Mouse (Mus musculus): ENCODE measurements around the gene Ang. TPM values are rescaled to one million over a fixed set of nuclear protein-coding genes. Genes with fewer than 3 reads are reported as not detected.

Ang gene
- 14.5 TPM for polyA plus RNA-seq (2014; fragmentation: Illumina TruSeq; extraction: RNeasy Lipid Tissue Mini Kit (QIAGEN cat#74804); ENCODE audit: low read depth, low replicate concordance)

DNA sequence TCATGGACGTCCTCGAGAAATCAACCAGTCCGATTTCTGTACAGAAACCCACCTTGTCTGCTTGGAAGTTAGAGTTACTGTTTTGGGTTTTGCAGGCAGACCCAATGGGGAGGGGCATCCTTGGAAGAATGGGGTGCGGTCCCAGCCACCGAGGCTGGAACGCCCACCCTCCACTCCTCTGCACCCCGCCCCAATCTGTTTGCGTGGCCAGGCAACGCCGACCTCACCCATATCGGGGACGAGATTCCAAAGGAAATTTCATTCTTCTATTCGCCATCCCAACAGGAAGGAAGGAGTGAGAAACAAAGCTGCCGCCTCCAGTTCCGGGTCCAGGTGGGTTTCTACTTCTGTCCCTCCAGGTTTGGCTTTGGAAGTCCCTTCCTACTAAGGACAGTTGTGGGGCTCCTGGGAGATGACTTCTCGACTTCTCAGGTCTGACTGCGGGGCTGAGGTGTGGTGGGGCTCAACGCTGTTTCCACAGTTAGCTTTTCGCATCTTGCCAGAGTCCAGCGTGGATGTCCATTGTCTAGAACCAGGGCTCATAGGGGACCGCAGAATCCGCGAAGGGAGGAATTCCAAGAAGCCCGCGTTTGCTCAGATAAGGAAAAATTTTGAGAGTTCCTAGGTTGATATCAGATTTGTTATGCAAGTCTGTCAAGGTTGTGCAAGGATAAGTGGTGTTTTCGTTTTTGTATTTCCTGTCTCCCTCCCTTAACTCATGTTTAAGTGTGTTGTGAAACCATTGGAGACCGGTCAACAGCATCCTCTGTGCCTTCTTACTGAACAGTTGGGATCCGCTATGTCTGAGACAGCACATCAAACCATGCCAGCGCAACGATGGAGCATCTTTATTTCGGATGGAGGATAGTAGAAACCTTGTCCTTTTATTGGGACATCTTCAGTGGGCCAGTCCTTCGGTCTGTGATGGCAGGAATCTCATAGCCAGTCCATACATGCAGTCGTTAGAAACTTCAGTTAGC, at the start of gene Ang, which contains the start of gene Rnase4:
Gene Ang, plus strand, starts transcription at position 230 of the 980 bp plus-strand sequence.
Gene Rnase4, plus strand, starts transcription at position 157 of the 980 bp plus-strand sequence.

DNA sequence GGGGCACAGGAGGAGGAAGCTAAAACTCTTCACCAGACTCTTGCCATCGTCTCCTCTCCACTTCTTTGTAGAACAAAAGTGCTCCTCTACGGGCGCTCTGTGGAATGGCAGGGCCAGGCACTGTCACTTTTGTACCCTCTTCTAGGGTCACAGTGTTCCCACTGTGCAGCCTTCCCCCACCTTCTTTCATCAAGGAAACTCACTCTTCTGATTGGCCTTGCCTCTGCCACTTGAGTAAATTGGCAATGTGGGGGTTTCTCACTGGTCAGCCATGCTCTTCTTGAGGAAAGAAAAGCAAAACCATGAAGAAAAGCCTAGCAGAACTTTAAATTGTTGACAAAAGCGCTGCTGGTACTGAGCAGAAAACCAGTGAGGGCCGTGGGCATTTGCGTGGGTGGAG, 49.2 kb upstream of the Ang start, which contains the start of gene Rnase9:
Gene Rnase9, minus strand, starts transcription at position 101 of the 400 bp plus-strand sequence.

DNA sequence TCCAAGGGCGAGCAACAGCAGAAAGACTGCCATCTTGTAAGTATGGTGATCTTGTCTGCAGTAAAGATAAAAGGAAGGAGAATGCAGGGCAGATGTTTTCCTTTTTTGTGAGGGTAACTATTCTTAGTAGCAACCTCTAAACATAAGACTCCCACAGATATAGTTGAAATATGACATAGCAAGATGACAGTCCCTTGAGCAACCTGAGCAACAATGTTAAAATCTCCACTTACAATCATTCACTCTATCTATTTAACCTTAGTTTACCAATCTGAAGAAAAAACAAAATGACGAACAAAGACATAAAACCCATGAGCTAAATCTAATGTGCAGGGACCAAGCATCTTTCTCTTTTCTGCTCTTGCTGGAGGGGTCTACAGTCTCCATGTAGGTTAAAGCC, 40.9 kb upstream of the Ang start, which contains the start of gene Rnase11:
Gene Rnase11, minus strand, starts transcription at position 101 of the 400 bp plus-strand sequence.

DNA sequence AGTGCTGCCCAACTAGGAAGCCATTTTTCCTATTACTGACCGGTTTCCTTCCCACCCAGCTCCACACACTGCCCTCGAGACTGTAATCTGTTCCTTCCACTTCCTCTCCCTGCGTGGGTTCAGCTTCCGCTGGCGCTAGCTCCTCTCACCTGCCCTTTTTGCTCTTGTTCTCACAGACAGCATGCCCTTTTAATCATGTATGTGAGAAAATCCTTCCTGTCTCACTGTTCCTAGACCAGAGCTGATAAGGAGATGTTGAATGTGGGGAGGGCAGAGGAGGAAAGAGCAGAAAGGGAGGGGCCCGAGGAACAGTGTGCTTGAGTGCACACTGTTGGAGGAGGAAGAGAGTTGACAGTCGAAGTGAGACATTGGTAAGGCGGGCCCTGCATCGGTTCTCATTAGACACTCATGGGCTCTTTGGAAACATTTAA, 33.5 kb upstream of the Ang start, which contains the start of gene Rnase12:
Gene Rnase12, minus strand, starts transcription at position 261 of the 431 bp plus-strand sequence.

DNA sequence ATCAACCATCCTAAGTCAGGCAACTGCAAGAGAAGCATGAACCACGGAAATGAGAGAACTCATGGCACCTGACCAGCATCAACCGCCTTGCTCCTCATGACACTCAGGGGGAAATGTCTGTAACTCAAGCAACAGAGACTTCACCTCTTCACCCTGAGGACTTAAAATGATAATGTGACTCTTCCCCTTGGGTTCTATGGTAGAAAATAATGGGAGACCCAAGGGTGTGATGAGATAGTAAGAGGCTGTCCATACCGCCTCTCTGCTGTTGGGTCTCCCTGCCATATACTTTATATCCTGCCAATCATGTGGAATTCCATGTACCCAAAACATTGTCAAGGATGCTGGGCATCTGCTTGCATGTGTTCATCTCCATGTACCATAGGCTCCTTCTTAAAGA, 16.6 kb upstream of the Ang start, which contains the start of gene Olfr750:
Gene Olfr750, minus strand, starts transcription at position 101 of the 400 bp plus-strand sequence.

DNA sequence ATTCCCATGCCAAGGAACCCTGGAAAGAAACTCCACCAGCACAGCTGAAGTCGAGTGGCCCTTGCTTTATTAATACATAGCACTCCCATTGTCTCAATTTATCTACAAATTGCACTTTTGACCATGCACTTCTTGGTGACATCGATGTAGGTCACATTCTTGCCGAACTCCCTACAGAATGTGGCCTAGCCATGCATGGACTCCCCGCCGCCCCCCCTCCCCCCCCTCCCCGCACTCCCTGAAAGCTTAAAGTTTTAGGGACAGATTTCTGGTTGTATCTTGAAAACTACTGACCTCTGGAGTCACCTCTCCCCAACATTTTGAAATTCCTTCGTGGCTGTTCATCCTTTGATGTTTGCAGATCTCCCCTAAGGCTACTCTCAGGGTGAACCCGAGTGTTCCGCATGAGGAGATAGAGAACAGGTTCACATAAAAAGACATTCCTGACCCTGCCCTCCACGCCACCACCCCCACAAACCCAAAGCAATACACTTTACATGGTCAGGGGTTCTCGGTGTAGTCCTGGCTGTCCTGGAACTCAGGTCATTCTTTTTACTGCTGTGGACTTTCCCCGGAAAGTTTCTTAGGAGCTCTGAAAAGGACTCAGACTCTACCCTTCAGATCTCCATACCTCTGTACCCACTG, 23.1 kb downstream of the Ang start, which contains the start of gene Eddm3b:
Gene Eddm3b, plus strand, starts transcription at position 511 of the 645 bp plus-strand sequence.

DNA sequence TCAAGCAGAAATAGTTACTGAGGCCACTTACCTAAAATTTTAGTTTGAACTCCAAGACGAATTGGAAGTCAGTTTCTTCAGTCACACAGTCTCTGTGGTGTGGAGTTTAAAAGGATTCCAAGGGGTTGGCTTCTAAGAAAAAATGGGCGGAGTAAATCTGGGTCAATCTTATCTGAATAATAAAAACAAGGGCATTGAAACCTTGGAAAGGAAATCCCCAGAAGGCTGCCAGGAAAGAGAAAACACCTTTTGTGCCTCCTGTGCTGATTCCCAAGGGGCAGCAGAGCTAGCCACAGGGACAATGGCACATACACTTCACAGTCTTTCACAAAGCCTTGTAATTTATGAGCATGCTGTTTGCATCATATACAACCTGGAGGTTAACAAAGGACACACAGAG, 55.7 kb downstream of the Ang start, which contains the start of gene Rnase1:
Gene Rnase1, minus strand, starts transcription at position 101 of the 400 bp plus-strand sequence.

Other genes starting within 250 kb of the Ang start
- gene Tep1, start 220.6 kb upstream of the Ang start, polyA plus RNA-seq (2014; fragmentation: Illumina TruSeq; extraction: RNeasy Lipid Tissue Mini Kit (QIAGEN cat#74804); ENCODE audit: low read depth, low replicate concordance) = 53.8 TPM
- gene Klhl33, start 193.6 kb upstream of the Ang start, polyA plus RNA-seq (2014; fragmentation: Illumina TruSeq; extraction: RNeasy Lipid Tissue Mini Kit (QIAGEN cat#74804); ENCODE audit: low read depth, low replicate concordance) = 2.2 TPM
- gene Osgep, start 166.3 kb upstream of the Ang start, polyA plus RNA-seq (2014; fragmentation: Illumina TruSeq; extraction: RNeasy Lipid Tissue Mini Kit (QIAGEN cat#74804); ENCODE audit: low read depth, low replicate concordance) = 13.2 TPM
- gene Apex1, start 166.2 kb upstream of the Ang start, polyA plus RNA-seq (2014; fragmentation: Illumina TruSeq; extraction: RNeasy Lipid Tissue Mini Kit (QIAGEN cat#74804); ENCODE audit: low read depth, low replicate concordance) = 12.7 TPM
- 26.2 TPM for gene Pip4p1, start 160.3 kb upstream of the Ang start, polyA plus RNA-seq (2014; fragmentation: Illumina TruSeq; extraction: RNeasy Lipid Tissue Mini Kit (QIAGEN cat#74804); ENCODE audit: low read depth, low replicate concordance)
- gene Pnp, start 160.1 kb upstream of the Ang start, polyA plus RNA-seq (2014; fragmentation: Illumina TruSeq; extraction: RNeasy Lipid Tissue Mini Kit (QIAGEN cat#74804); ENCODE audit: low read depth, low replicate concordance) = 68.2 TPM
- gene Gm49342, start 146.6 kb upstream of the Ang start, polyA plus RNA-seq (2014; fragmentation: Illumina TruSeq; extraction: RNeasy Lipid Tissue Mini Kit (QIAGEN cat#74804); ENCODE audit: low read depth, low replicate concordance) = not detected
- 10.6 TPM for gene Pnp2, start 135.2 kb upstream of the Ang start, polyA plus RNA-seq (2014; fragmentation: Illumina TruSeq; extraction: RNeasy Lipid Tissue Mini Kit (QIAGEN cat#74804); ENCODE audit: low read depth, low replicate concordance)
- gene Rnase10, start 83.4 kb upstream of the Ang start, polyA plus RNA-seq (2014; fragmentation: Illumina TruSeq; extraction: RNeasy Lipid Tissue Mini Kit (QIAGEN cat#74804); ENCODE audit: low read depth, low replicate concordance) = 0.38 TPM
- 0.38 TPM for gene Rnase9, start 49.3 kb upstream of the Ang start, polyA plus RNA-seq (2014; fragmentation: Illumina TruSeq; extraction: RNeasy Lipid Tissue Mini Kit (QIAGEN cat#74804); ENCODE audit: low read depth, low replicate concordance)
- gene Rnase11, start 41.0 kb upstream of the Ang start, polyA plus RNA-seq (2014; fragmentation: Illumina TruSeq; extraction: RNeasy Lipid Tissue Mini Kit (QIAGEN cat#74804); ENCODE audit: low read depth, low replicate concordance) = not detected
- gene Rnase12, start 33.5 kb upstream of the Ang start, polyA plus RNA-seq (2014; fragmentation: Illumina TruSeq; extraction: RNeasy Lipid Tissue Mini Kit (QIAGEN cat#74804); ENCODE audit: low read depth, low replicate concordance) = 1.1 TPM
- gene Olfr750, start 16.7 kb upstream of the Ang start, polyA plus RNA-seq (2014; fragmentation: Illumina TruSeq; extraction: RNeasy Lipid Tissue Mini Kit (QIAGEN cat#74804); ENCODE audit: low read depth, low replicate concordance) = not detected
- gene Rnase4, start 73 bp upstream of the Ang start, polyA plus RNA-seq (2014; fragmentation: Illumina TruSeq; extraction: RNeasy Lipid Tissue Mini Kit (QIAGEN cat#74804); ENCODE audit: low read depth, low replicate concordance) = 381 TPM
- gene Eddm3b, start 23.3 kb downstream of the Ang start, polyA plus RNA-seq (2014; fragmentation: Illumina TruSeq; extraction: RNeasy Lipid Tissue Mini Kit (QIAGEN cat#74804); ENCODE audit: low read depth, low replicate concordance) = not detected
- gene Rnase6, start 32.8 kb downstream of the Ang start, polyA plus RNA-seq (2014; fragmentation: Illumina TruSeq; extraction: RNeasy Lipid Tissue Mini Kit (QIAGEN cat#74804); ENCODE audit: low read depth, low replicate concordance) = 10.4 TPM
- 11.5 TPM for gene Rnase1, start 55.6 kb downstream of the Ang start, polyA plus RNA-seq (2014; fragmentation: Illumina TruSeq; extraction: RNeasy Lipid Tissue Mini Kit (QIAGEN cat#74804); ENCODE audit: low read depth, low replicate concordance)
- gene Rnase2b, start 71.1 kb downstream of the Ang start, polyA plus RNA-seq (2014; fragmentation: Illumina TruSeq; extraction: RNeasy Lipid Tissue Mini Kit (QIAGEN cat#74804); ENCODE audit: low read depth, low replicate concordance) = 2.9 TPM
- gene Ang2, start 108.0 kb downstream of the Ang start, polyA plus RNA-seq (2014; fragmentation: Illumina TruSeq; extraction: RNeasy Lipid Tissue Mini Kit (QIAGEN cat#74804); ENCODE audit: low read depth, low replicate concordance) = not detected
- not detected for gene Ear14, start 112.2 kb downstream of the Ang start, polyA plus RNA-seq (2014; fragmentation: Illumina TruSeq; extraction: RNeasy Lipid Tissue Mini Kit (QIAGEN cat#74804); ENCODE audit: low read depth, low replicate concordance)
- gene Rnase2a, start 165.0 kb downstream of the Ang start, polyA plus RNA-seq (2014; fragmentation: Illumina TruSeq; extraction: RNeasy Lipid Tissue Mini Kit (QIAGEN cat#74804); ENCODE audit: low read depth, low replicate concordance) = not detected

Measured in sigmoid colon, adult 10 weeks (tissue).